Mouse (Mus musculus) granulocyte monocyte progenitor cell, adult 5-6 weeks (primary cell): Measurements from ENCODE around the gene Zfp773. TPM values are rescaled to one million over a fixed set of nuclear protein-coding genes. Genes with fewer than 3 reads are reported as not detected.
"Not testable (repeated sequence)": the region's sequence is repeated elsewhere in the genome, so short reads cannot be mapped to it uniquely, and the experiment has no call there.

Experiments used
- ATAC-seq: replicated peaks from 2 replicates; pipeline ENCODE4 v1.8.0; 2016; ENCODE audit warnings: mild to moderate bottlenecking, moderate TSS enrichment, inconsistent platforms; ENCODE audit not compliant: poor library complexity, severe bottlenecking
- total RNA-seq, 2 experiments: library from RNA; stranded (forward) in 1 of 2; stranded (reverse) in 1 of 2; fragments of 200-712, 200-1000 nt in 1 of 2; fragments of >200 nt in 1 of 2; fragmentation: Nextera tagmentation in 1 of 2; gene quantifications; 2 replicates each; pipeline ENCODE4 v1.2.3; 2014 to 2017

Gene Zfp773
- total RNA-seq (2014; fragmentation: Nextera tagmentation) (0.51 and 1.4 TPM in 2 replicates), total RNA-seq (2017) (3.7 and 3.8 TPM in 2 replicates)

GRCm38 (mm10) chr7:7136379-7136866, at the start of gene Zfp773:
Gene Zfp773 (minus strand): TSS chr7:7136755.
- peak; percentile 99 for ATAC-seq

- ATAC-seq, result no peak
These were observed 49.3 kb upstream of the Zfp773 start for GRCm38 (mm10) chr7:7185897-7186296.

GRCm38 (mm10) chr7:7171227-7172147, 34.9 kb upstream of the Zfp773 start, which contains the start of gene Zfp418:
Gene Zfp418 (plus strand): TSS chr7:7171330.
- peak; percentile 99 for ATAC-seq

GRCm38 (mm10) chr7:7145991-7146608, 9.5 kb upstream of the Zfp773 start:
- ATAC-seq, result no peak

- ATAC-seq, result no peak
These were observed 7.7 kb upstream of the Zfp773 start for GRCm38 (mm10) chr7:7144215-7144614.

DNA sequence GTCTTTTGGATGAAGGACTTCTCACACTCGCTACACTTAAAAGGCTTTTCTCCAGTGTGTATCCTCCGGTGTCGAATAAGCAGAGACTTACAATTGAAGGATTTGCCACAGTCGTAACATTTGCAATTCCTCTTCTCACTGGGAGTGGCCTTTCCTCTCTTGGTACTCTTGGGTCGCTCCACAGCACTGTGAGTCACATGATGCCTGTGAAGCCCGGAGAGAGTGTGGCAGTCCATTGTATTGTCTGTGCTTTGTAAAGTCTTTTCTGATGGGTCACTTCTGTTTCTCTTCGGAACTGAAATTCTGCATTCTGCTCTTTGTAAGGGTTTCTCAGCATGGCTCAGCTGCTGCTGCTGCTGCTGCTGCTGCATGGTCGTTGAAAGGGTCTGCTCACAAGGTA, 3.8 kb downstream of the Zfp773 start:
- ATAC-seq, result no peak

GRCm38 (mm10) chr7:7130491-7131124, 5.9 kb downstream of the Zfp773 start:
- not testable (repeated sequence) for ATAC-seq

- ATAC-seq, result no peak
These were observed 15.0 kb downstream of the Zfp773 start for GRCm38 (mm10) chr7:7121602-7121980.

GRCm38 (mm10) chr7:7120921-7121601, 15.5 kb downstream of the Zfp773 start, which contains the start of gene Zfp954:
Gene Zfp954 (minus strand): TSS chr7:7121488.
- peak; percentile 95 for ATAC-seq

DNA sequence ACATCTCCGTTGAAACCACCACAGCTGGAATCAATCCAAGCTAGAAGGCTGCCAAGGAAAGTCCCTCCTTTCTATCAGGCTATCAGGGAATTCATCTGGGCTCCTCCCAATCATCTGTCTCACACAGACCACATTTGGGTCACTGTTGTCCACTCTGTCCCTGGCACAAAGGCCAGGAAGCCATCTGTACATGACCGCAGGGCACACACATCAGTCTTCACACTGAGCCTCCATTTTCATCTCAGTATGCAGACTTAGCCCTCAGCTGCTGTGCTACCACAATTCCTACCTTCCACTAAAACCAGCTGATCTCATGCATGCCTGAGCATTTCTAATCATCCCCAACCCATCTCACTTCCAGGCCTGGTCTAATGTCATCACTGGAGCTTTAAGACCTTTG, 18.1 kb downstream of the Zfp773 start:
- no peak for ATAC-seq

- no peak for ATAC-seq
These were observed 28.1 kb downstream of the Zfp773 start for GRCm38 (mm10) chr7:7108501-7108900.

Other genes starting within 250 kb of the Zfp773 start
- gene Aurkc, start 141.5 kb downstream of the Zfp773 start, total RNA-seq (2014; fragmentation: Nextera tagmentation), result not detected in 2 replicates
- not detected in 2 replicates for gene Aurkc, start 141.5 kb downstream of the Zfp773 start, total RNA-seq (2017)
- gene Zfp954, start 15.3 kb downstream of the Zfp773 start, total RNA-seq (2014; fragmentation: Nextera tagmentation), result 10.7 and 15.9 TPM in 2 replicates
- 19.2 and 22.1 TPM in 2 replicates for gene Zfp954, start 15.3 kb downstream of the Zfp773 start, total RNA-seq (2017)
- gene Zfp418, start 34.6 kb upstream of the Zfp773 start, total RNA-seq (2014; fragmentation: Nextera tagmentation), result 0.77 and 5.0 TPM in 2 replicates
- 2.5 and 2.9 TPM in 2 replicates for gene Zfp418, start 34.6 kb upstream of the Zfp773 start, total RNA-seq (2017)
- gene Zfp772, start 73.2 kb upstream of the Zfp773 start, total RNA-seq (2014; fragmentation: Nextera tagmentation), result 3.0 and 5.7 TPM in 2 replicates
- 4.0 and 4.6 TPM in 2 replicates for gene Zfp772, start 73.2 kb upstream of the Zfp773 start, total RNA-seq (2017)
- 0.38 and 7.4 TPM in 2 replicates for gene Vmn2r29, start 110.6 kb upstream of the Zfp773 start, total RNA-seq (2014; fragmentation: Nextera tagmentation)
- gene Vmn2r29, start 110.6 kb upstream of the Zfp773 start, total RNA-seq (2017), result 0.13 TPM in 1 of 2 replicates, not detected in the other
- gene Gm45844, start 141.5 kb upstream of the Zfp773 start, total RNA-seq (2014; fragmentation: Nextera tagmentation), result 1.3 TPM in 1 of 2 replicates, not detected in the other
- 0.47 and 1.9 TPM in 2 replicates for gene Gm45844, start 141.5 kb upstream of the Zfp773 start, total RNA-seq (2017)
- gene Clcn4, start 164.1 kb upstream of the Zfp773 start, total RNA-seq (2014; fragmentation: Nextera tagmentation), result 18.2 and 23.0 TPM in 2 replicates
- gene Clcn4, start 164.1 kb upstream of the Zfp773 start, total RNA-seq (2017), result 22.6 and 24.0 TPM in 2 replicates
- not detected in 2 replicates for gene Vmn2r30, start 200.9 kb upstream of the Zfp773 start, total RNA-seq (2014; fragmentation: Nextera tagmentation)
- gene Vmn2r30, start 200.9 kb upstream of the Zfp773 start, total RNA-seq (2017), result not detected in 2 replicates
- gene Gm45783, start 237.8 kb upstream of the Zfp773 start, total RNA-seq (2014; fragmentation: Nextera tagmentation), result not detected in 2 replicates
- not detected in 2 replicates for gene Gm45783, start 237.8 kb upstream of the Zfp773 start, total RNA-seq (2017)